Mouse (Mus musculus) adrenal gland, adult 2 months (tissue): Measurements from ENCODE around the gene Ermap. TPM values are rescaled to one million over a fixed set of nuclear protein-coding genes. Genes with fewer than 3 reads are reported as not detected.
A peak's percentile ranks its signal among the peaks of the same experiment; 100 is the strongest.

Experiments used
- DNase-seq: peaks from one replicate; pipeline ENCODE4 v3.0.0; 2021
- long read RNA-seq: library from polyadenylated mRNA; stranded (forward); transcript quantifications from one replicate; pipeline ENCODE4 v2.0.0, GENCODE M21; 2021
- polyA plus RNA-seq: library from polyadenylated mRNA; depleted of rRNA; stranded (reverse); fragments of >200 nt; gene quantifications from 2 replicates; pipeline ENCODE4 v1.2.3, GENCODE M21; 2012; rRNA removed
- total RNA-seq, 2 experiments: library from RNA; stranded (reverse); gene quantifications; 2 replicates each; pipeline ENCODE4 v1.2.3; 2021

Gene Ermap
- under 1 TPM; 0.07 to 0.32 TPM for total RNA-seq
- 0.10 and 0.25 TPM in 2 replicates for polyA plus RNA-seq
- long read RNA-seq, result 0 reads

DNA sequence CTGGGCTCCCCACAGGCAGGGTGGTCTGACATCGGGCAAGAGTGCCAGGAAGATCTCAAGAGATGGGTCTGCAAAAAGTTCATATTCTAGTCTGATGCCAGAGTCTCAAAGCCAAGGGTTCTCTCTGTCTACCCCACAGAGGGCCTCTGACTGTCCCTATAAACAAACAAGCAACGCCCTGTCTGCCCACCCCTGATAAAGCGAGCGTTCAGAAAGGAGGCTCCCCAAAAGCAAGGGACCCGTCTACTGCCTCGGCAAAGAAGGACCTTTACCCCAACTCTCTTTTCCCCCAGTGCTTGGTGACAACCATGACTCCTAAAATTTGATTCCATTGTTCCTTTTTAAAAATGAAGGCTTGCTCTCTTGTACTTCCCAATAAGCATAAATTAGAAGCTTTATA, at the start of gene Ermap:
Ermap (minus strand) TSS at position 148 of the 400 bp plus-strand sequence.
- DNase-seq, result no peak

- DNase-seq, result no peak
These were observed 49.4 kb upstream of the Ermap start for GRCm38 (mm10) chr4:119239181-119239682.

GRCm38 (mm10) chr4:119238661-119239060, 48.9 kb upstream of the Ermap start:
- no peak for DNase-seq

DNA sequence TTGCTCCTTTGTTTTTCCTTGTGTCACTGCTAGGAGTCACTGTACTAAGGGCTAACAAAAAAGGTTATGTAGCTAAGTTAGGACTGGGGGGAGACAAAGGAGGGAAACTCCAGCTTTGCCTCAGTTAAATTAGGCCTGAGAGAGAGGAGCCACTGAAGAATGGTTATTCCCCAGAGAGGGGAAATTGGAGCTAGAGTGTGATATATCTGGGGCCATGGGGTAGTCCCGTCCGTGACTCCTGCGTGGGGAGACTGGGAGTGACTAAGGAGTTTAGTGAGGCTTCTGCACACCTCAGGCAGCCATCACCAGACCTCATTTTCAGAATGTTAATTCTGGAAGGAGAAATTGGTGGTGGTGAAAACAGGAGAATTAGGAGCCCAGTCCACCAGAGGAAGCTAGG, 44.5 kb upstream of the Ermap start:
- no peak for DNase-seq

DNA sequence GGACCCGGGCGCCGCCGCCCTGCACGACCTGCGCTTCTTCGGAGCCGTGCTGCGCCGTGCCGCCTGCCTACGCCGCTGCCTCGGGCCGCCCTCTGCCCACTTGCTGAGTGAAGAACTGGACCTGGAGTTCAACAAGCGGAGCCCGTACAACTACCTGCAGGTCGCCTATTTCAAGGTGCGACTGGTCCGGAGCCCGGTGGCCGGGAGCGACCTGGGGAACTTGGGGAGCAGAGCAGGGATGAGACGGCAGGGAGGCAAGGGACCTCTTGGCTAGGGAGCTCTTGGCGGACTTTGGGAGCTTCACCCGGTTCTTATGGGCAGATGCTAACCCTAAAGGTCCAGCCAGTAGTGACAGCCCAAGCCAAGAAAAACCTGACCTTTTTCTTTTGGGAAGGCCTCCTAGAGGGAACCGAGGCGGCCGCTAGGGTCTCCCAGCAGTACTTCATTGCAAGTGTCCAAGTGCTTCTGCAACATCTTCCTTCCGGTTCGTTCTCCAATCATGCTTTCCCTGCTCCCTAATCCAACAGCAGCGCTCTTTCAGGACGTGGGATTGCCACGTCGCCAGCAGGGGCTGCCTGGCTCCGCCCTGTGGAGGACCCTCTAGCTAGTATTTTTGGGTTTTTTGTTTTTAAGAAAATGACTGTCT, 43.6 kb upstream of the Ermap start:
- peak; percentile 72 for DNase-seq

- DNase-seq, result peak; percentile 99
These were observed 42.8 kb upstream of the Ermap start, which contains the start of the genes AU022252 and P3h1 for GRCm38 (mm10) chr4:119232410-119233255. Gene AU022252, minus strand, starts transcription at chr4:119232712. Gene P3h1, plus strand, starts transcription at chr4:119232915.

DNA sequence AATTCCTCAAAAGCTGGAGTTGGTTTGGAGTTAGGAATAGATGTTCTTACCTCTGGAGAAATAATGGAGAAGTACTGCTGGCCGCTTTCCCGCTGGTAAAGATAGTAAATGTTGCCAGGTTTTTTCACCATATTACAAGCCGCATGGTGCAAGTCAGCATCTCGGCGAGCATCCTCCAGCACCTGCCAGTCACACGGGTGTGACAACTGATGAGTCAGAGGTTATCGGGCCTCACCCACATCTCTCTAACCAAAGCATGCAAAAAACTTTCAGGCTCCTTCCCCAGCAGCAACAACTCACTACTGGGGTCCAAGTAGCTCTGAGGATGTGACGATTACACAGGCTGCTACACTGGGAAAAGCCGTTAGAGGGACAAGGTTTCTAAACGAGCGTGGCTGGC, 36.9 kb upstream of the Ermap start:
- DNase-seq, result no peak

DNA sequence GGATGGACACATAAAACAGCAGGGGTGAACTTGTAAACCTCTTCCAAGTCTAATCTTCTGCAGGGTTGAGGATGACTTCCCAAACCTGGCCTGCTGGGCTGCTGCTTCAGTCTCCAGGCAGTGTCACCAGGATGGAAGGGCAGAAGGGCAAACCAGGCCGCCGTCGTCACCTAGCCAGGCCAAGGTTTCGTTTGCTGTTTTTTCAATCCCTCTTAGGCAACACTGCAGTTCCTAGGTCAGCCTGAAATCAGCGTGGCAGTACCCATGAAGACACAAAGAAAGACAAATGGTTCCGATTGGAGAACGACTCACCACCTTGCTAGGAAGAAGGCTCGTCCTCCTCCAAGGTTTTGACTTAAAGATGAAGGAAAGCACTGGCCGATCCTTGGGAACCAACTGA, 35.9 kb upstream of the Ermap start:
- peak; percentile 63 for DNase-seq

DNA sequence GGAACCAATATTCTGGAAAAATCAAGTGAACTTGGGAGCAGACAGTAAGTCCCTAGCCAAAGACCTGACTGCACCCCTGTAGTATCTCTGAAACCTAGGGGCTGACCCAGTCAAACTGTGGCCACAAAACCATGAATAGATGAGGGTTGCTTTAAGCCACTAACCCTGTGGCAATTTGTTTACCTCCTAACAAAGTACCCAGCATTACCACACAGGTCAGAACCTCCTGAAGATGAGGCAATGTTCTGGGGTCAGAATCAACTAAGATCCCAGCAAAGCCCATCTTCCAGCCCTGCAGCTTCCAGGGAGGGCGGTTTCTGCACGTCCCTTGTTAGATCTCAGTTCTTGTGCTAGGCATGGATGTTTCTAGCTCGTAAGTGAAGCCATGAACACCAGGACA, 34.7 kb upstream of the Ermap start:
- no peak for DNase-seq

DNA sequence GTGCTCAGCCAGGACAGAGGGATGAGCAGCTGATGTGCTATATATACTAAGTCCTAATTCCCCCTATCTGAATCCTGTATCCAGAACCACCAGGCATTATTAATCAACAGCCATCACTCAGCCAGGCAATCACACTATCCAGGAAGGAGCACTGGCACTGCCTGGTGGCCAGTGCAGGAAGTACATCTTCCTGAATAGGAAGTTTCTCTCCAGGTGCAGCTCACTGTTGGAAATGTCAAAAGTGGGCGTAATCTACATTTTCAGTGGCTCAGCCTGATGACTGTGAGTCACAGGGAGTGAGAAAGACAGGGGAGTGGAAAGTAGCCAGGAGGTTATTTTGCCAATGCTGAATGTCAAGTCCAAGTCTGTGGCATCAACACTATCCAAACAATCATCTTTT, 33.9 kb upstream of the Ermap start:
- peak; percentile 80 for DNase-seq

- DNase-seq, result no peak
These were observed 28.4 kb upstream of the Ermap start, which contains the start of gene Tmem269 for GRCm38 (mm10) chr4:119218169-119218568. Gene Tmem269, minus strand, starts transcription at chr4:119218217.

- no peak for DNase-seq
These were observed 26.9 kb upstream of the Ermap start for GRCm38 (mm10) chr4:119216667-119217066.

DNA sequence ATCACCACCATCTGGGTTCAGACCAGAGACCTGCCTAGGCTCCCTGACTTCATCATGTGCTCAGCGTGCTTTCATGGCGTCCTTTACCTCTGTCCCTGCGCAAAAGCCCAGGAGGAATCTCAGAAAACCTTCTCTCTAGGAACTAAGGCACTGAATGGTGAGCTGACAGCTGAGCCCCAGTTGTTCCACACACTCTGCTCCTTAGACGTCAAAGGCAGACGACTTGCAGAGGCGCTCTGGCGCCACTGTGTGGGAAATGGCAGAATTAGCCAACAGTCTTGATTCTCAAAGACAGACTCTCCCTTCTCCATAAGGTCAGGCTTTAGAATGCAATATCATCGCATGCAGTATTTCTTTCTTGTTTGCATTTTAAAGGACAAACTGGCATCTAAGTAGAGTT, 14.9 kb upstream of the Ermap start:
- peak; percentile 61 for DNase-seq

DNA sequence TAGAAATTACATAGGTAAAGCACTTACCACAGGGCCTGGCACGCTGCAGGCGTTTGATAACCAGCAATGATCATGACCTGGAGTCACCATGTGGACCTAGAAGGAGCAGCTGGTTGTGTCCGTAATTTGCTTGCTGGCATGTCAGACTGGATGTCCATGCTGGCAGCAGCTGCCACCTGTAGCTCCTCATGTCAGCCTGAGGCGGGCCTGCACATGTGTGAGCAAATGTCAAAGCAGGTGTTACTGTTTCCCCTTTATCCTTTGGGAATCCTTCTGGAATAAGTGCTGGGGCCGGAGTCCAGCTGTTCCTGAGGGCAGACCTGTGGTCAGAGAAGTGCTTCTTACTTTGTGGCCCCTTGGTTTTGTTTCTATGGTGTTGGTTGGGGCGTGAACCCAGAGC, 8.3 kb upstream of the Ermap start:
- no peak for DNase-seq

DNA sequence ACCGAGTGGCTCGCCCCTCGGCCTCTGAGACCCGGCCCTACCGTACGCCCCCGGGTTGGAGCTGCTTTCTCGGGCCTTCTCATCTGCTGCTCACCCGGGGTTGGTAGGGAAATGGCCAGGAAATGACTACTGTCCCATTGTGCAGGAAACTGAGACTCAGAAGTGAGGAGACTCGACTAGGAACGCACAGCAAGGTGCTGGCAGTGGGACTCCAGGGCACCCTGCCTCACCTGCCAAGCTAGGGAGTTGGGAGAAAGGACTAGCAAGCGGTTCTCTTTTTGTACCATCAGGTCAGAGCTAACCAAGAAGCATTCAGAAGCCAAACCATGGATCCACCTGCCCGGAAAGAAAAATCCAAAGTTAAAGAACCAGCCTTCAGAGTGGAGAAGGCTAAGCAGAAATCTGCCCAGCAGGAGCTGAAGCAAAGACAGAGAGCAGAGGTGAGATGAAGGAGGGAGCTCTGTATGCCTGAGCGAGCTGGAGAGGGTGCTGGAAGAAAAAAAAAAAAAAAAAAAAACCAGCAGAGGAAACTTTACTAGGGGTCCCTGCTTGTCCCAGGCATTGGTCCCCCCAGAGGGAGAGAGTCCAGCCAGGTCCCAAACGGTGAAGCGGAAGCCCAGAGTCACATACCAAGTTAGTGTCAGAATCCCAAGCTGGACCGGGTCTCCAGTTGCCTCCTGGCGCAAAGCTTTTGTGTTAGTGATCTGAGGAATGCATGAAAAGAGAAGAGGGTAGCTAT, 5.9 kb upstream of the Ermap start:
- DNase-seq, result no peak

DNA sequence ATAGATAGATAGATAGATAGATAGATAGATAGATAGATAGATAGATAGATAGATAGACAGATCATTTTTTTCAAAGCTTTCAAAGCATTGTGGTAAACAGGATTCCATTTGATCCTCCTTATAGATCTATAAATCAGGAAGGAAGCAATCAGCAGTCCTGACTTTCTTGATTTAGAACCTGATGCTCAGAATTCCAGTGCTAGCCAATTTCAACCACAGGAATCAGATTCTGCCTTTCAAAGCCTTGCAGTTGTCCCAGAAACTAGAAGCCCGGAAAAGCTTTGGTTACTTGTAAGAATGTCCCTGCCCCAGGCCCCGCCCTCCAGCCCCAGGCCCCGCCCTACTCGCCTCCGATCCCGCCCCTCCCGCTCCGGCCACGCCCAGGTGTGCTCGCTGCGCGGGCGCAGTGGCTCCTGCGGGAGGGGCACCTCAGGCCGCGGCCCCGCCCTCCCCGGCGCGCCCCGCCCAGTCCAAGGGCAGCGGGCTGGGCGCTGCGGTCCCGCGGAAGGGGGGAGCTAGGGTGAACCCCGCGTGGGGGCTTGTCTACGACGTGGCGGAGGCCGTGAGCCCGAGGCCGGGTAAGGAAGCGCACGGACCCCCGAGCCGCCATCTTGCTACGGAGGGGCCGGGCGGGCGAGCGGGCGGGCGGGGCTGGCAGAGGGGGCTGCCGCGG, 5.2 kb upstream of the Ermap start, which contains the start of gene Svbp:
Svbp (plus strand) TSS at position 398 of the 673 bp plus-strand sequence.
- peak; percentile 93 for DNase-seq

DNA sequence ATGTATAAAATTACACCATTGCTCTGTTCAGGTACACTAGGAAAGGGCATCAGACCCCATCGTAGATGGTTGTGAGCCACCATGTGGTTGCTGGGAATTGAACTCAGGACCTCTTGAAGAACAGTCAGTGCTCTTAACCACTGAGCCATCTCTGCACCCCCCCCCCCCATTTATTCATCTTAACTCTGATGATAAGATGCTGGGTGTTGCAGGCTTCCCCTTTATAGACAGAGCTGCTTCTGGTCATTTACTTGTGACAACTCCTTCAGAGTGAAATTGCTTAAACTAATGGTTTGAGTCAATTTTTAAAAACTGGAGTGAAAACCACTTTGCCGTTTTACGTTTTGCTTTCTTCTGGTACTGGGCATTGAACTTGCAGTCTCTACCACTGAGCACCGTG, 2.9 kb upstream of the Ermap start:
- DNase-seq, result no peak

- DNase-seq, result no peak
These were observed 1.5 kb upstream of the Ermap start for GRCm38 (mm10) chr4:119191273-119191672.

- DNase-seq, result no peak
These were observed 807 bp upstream of the Ermap start for GRCm38 (mm10) chr4:119190618-119191017.

GRCm38 (mm10) chr4:119189392-119189791, 419 bp downstream of the Ermap start:
- no peak for DNase-seq

DNA sequence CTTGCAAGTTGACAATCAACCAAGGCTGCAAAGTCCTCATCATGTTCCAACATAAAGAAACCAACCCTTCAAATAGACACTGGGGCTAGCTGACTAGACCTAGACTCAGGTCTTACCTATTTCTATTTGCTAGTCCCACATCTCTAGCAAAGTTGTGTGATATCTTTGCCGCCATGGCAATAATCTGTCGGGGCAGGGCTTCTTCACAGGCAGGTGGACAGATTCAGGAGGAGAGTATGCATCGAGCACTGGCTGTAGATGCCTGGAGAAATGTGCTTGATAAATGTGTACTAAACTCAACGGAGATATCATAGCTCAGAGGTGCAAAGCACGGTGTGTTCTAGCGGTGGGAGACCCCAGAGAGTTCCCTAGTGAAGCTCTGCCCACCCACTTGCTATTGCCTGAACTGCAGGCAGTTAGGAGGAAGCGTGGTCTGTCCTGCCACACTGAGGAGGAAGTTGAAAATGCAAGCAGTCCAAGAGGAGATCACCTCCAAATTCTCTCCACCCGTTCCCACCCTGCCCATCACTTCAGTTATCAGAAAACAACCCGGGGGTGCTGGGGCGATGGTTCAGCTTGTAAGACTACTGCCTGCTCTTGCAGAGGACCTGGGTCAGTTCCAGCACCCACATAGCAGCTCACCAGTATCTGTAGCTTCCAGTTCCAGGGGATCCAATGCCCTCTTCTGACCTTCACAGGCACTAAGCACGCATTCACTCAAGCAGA, 1.6 kb downstream of the Ermap start:
- DNase-seq, result no peak
